Mouse (Mus musculus) thymus, adult 2 months (tissue): ENCODE measurements around the gene Dlgap5. TPM values are rescaled to one million over a fixed set of nuclear protein-coding genes. Genes with fewer than 3 reads are reported as not detected.

Experiments
- DNase-seq: peaks from one replicate; pipeline ENCODE4 v3.0.0; 2021
- H3K27ac ChIP-seq: fragments of 200-500 bp; 2 replicates; pipeline ENCODE4 v1.5.1; 2012; ENCODE audit warnings: low read length, control low read depth; ENCODE audit not compliant: control insufficient read depth, insufficient read depth
- H3K27me3 ChIP-seq: fragments of 200-500 bp; 2 replicates; pipeline ENCODE4 v1.6.1; 2012; ENCODE audit warnings: mild to moderate bottlenecking, low read length, moderate library complexity, mixed read lengths; ENCODE audit not compliant: control insufficient read depth, insufficient read depth
- H3K36me3 ChIP-seq: fragments of 200-500 bp; 2 replicates; pipeline ENCODE4 v1.6.1; 2012; ENCODE audit warnings: mild to moderate bottlenecking, low read length, moderate library complexity; ENCODE audit not compliant: control insufficient read depth, insufficient read depth
- H3K4me1 ChIP-seq: fragments of 200-500 bp; replicated peaks from 2 replicates; pipeline ENCODE4 v1.6.1; 2012; ENCODE audit warnings: low read length; ENCODE audit not compliant: control insufficient read depth, insufficient read depth
- H3K4me3 ChIP-seq: fragments of 200-500 bp; 2 replicates; pipeline ENCODE4 v1.5.1; 2012; ENCODE audit warnings: mild to moderate bottlenecking, low read length, control low read depth, moderate library complexity; ENCODE audit not compliant: control insufficient read depth, insufficient read depth
- CTCF ChIP-seq: fragments of 200-500 bp; IDR thresholded peaks from 2 replicates; pipeline ENCODE4 v1.5.1; 2012; ENCODE audit warnings: mild to moderate bottlenecking, control low read depth, low read length, moderate library complexity, borderline replicate concordance; ENCODE audit not compliant: control insufficient read depth, poor library complexity, insufficient read depth; ENCODE audit errors: extremely low read depth
- POLR2A ChIP-seq: fragments of 200-500 bp; IDR thresholded peaks from 2 replicates; pipeline ENCODE4 v1.6.1; 2012; ENCODE audit warnings: mild to moderate bottlenecking, low read length, control low read depth, moderate library complexity; ENCODE audit not compliant: control insufficient read depth, poor library complexity, insufficient read depth; ENCODE audit errors: extremely low read depth
- WGBS: fragments of 180-500 bp; shearing (Covaris S2); methylation state at CpG from one replicate; pipeline ENCODE4 v1.1.7; 2018; 5-methylcytosine and 5-hydroxymethylcytosine counted together
- polyA plus RNA-seq: library from polyadenylated mRNA; depleted of rRNA; stranded (reverse); fragments of >200 nt; gene quantifications from 2 replicates; pipeline ENCODE4 v1.2.3, GENCODE M21; 2012

Gene Dlgap5
- polyA plus RNA-seq, 1 experiment = 15.5 TPM

DNA sequence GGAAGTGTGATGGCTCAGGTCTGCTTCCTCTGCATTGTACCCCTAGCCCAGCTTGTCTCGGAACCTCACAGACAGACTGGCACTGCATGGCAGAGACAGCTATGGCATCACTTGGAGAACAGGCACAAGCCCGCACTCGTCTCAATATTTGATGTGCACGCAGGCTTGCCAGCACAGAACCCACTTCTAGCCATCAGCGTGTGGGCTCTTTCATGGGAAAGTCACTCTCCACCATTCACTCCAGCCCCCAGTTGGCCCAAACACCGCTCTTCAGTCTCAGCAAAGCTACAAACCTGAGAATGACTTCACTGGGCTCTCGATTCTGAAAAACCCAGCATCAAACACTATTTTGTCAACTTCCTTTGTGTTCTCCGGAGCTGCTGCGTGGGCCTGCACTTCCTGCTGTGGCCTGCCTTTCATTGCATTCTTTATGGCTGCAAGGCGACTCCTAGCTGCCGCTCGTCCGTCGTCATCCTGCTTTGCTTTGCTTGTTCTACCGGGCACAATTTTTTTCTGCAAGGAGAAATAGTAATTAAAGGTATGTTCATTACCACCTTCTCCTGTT lies 22.7 kb downstream of the Dlgap5 start:
- no peak overlapping the region for H3K4me3 ChIP-seq
- H3K27me3 ChIP-seq = no peaks in the 10 kb centered on the region
- WGBS = 72% methylated on average over 15 of the region's 15 CpGs
- peak overlapping the region; percentile 75 for H3K27ac ChIP-seq
- TF ChIP-seq CTCF (no peak; the same call in 1 of the 2 replicates), POLR2A (no peak)
- 0 out of 2 replicates have a peak, but pooled peaks cover 5% of the 10 kb centered on the region for H3K4me1 ChIP-seq
- peaks cover 63% of the 10 kb centered on the region for H3K36me3 ChIP-seq
- DNase-seq = peak; percentile 61

- peak; percentile 16 for DNase-seq
- H3K27me3 ChIP-seq = no peaks in the 10 kb centered on the region
- 87% methylated on average over 6 of the region's 6 CpGs for WGBS
- H3K4me1 ChIP-seq = 0 out of 2 replicates have a peak, but pooled peaks cover 5% of the 10 kb centered on the region
- no peak for TF ChIP-seq CTCF
- TF ChIP-seq POLR2A = no peak
- H3K27ac ChIP-seq = peak overlapping the region; percentile 75
- H3K36me3 ChIP-seq = peaks cover 68% of the 10 kb centered on the region
- no peak overlapping the region for H3K4me3 ChIP-seq
Observed at GRCm38 (mm10) chr14:47395007-47395406, 23.2 kb downstream of the Dlgap5 start.

DNA sequence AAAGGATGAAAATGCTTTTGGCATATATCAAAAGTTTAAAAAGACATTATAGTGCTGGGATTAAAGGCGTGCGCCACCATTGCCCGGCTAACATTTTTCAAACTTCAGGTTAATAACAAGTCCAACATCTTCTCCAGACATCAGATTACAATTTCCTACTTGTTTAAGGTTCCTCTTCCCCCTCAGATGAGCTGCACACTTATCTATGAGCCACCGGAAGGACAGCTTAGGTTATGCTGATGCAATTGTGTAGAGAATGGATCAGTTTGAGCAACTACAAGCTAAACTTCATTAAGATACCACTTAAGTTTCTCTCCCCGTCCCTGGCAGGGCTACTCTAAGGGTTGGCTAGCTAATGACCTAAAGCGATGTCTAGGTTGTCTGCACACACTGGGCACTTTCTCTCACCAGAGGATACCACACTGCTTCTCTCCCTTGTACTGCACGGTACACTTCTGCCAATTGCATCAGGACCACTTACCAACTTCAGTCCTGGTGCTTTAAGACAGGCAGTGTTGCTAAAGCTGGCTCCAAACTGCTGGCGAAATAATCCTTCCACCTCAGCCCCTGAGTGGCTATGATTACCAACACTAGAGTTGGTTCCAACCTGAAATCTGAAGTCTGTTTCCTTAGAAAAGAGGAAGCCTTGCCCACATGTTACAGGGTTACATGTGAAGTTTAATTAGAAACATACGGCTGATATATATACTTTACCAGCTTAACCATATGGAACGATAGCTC lies 24.7 kb downstream of the Dlgap5 start:
- no peak for DNase-seq
- Histone ChIP-seq H3K27ac (no peak overlapping the region), H3K4me1 (0 out of 2 replicates have a peak, but pooled peaks cover 5% of the 10 kb centered on the region), H3K4me3 (no peak overlapping the region), H3K27me3 (no peaks in the 10 kb centered on the region), H3K36me3 (peaks cover 72% of the 10 kb centered on the region)
- 90% methylated on average over 10 of the region's 10 CpGs for WGBS
- TF ChIP-seq CTCF (no peak), POLR2A (no peak)

GRCm38 (mm10) chr14:47386125-47386524 lies 32.1 kb downstream of the Dlgap5 start:
- TF ChIP-seq CTCF = no peak
- TF ChIP-seq POLR2A = no peak
- Histone ChIP-seq H3K36me3 (peaks cover 52% of the 10 kb centered on the region), H3K27ac (no peak overlapping the region), H3K4me1 (no peaks in the 10 kb centered on the region), H3K27me3 (no peaks in the 10 kb centered on the region), H3K4me3 (no peak overlapping the region)
- DNase-seq = no peak
- 95% methylated on average over 11 of the region's 11 CpGs for WGBS

- H3K36me3 ChIP-seq = peaks cover 40% of the 10 kb centered on the region
Observed at GRCm38 (mm10) chr14:47384653-47385052, 33.6 kb downstream of the Dlgap5 start.

DNA sequence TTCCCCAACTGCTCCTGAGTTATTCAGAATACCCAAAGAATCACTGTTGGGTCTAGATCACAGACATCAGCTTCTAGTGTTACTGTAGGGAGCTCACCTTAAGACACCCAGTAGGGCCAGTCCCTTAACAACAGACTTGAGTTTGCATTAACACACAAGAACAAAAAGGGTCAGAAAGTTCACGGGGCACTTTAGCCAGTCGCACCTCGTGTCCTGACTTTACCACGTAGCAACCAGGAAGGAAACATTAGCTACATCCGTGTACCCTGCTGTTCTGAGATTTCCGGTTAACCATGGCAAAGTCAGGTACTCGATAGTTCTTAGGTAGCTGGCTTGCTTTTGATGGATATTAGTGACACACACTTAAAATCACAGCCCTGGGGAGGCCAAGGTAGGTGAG lies 34.3 kb downstream of the Dlgap5 start:
- TF ChIP-seq POLR2A (no peak), CTCF (no peak)
- Histone ChIP-seq H3K4me1 (no peaks in the 10 kb centered on the region), H3K4me3 (no peak overlapping the region), H3K27me3 (no peaks in the 10 kb centered on the region), H3K36me3 (peaks cover 33% of the 10 kb centered on the region), H3K27ac (no peak overlapping the region)
- DNase-seq = no peak
- 80% methylated on average over 7 of the region's 7 CpGs for WGBS

More at GRCm38 (mm10) chr14:47384653-47385052, 33.6 kb downstream of the Dlgap5 start:
- no peak overlapping the region for H3K4me3 ChIP-seq
- H3K4me1 ChIP-seq = no peaks in the 10 kb centered on the region
- TF ChIP-seq CTCF (no peak), POLR2A (no peak)
- WGBS = 93% methylated on average over 10 of the region's 10 CpGs
- H3K27me3 ChIP-seq = no peaks in the 10 kb centered on the region
- no peak overlapping the region for H3K27ac ChIP-seq
- DNase-seq = no peak
